Mouse (Mus musculus): ENCODE measurements around the gene Nt5c3b.

DNA sequence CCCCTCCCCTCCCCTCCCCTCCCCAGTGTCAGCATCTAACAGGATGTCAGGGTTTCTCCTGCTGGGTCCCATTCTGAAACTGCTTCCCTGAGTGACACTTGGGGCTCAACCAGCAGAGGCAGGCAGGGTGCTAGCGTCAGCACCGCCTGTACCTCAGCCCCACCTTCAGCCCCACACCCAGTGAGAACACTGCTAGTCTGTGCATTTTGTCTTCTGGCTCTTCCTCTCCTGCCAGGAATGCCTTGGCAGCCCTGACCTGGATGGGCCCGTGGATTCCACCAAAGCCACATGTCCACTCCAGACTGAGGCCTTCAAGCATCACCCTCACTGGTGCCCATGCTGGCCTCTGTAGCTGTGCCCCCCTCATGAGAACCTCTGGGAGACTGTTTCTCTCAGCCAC lies 31.9 kb downstream of the Nt5c3b start:
- TF ChIP-seq EP300 (optimal IDR thresholded peaks at IDR 0.05): no peak
- TF ChIP-seq CTCF (IDR thresholded peaks at IDR 0.05; ENCODE audit: low read depth): no peak
